Mouse (Mus musculus) kidney, adult 8-10 months (tissue): ENCODE results near the gene Timm10.
"Not testable (repeated sequence)": the region's sequence is repeated elsewhere in the genome, so short reads cannot be mapped to it uniquely, and the experiment has no call there.

Experiments used
- DNase-seq, 2 experiments: peaks; one replicate each; pipeline ENCODE4 v3.0.0; 2022

Gene Timm10

DNA sequence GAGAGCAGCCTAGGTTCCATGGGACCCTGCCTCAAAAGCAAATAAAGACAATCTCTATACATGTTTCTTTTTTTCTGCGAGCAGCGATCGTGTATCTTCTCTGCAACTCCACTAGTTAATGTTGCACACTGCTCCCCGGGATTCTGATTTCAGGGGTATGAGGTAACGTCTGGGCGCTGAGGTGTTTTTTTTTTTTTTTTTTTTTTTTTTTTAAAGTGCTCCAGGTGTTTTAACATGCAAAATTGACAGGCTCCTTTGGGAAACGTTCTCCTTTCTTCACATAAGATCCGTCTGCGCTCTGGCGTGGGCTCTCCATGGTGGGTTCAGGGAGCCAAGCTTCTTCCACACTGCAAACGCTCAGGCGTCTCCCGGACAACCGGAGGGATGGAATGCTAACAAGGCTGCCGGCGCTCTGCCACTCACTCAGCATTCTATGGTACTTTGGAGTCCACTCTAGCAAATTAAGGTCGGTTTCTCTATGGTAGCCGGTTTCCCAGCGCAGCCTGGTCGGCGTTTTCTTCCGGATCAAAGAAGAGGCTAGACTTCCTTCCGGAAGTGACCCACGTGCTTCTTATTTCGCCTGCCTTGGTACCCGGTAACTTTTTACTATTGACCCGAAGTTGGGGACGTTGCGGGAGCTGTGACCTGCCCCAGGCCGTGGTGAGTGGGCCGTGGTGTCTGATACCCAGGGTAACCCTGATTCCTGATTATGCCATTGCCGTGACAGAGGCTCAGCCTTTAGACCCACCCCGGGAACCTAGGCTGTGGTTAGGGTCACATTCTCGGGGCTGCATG is at the start of gene Timm10:
Gene Timm10, plus strand, starts transcription at position 510 of the 795 bp plus-strand sequence.
- peak; percentile 89 to 93 for DNase-seq

DNA sequence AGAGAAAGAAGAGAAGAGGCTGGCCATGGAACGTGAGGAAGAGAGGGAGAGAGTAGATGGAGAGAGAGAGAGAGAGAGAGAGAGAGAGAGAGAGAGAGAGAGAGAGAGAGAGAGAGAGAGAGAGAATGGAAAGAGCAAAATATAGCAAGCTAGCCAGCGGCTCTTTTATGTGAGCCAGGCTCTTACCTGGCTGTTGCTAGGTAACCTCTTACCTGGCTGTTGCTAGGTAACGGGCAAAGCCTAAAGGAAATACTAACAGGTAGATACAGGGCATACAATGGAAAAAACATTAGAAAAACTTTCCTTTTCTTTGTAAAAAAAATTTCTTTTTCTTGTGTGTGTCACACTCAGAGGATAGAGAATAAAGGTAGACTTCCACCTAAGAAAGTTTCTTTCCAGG is 49.1 kb upstream of the Timm10 start:
- DNase-seq: no peak

DNA sequence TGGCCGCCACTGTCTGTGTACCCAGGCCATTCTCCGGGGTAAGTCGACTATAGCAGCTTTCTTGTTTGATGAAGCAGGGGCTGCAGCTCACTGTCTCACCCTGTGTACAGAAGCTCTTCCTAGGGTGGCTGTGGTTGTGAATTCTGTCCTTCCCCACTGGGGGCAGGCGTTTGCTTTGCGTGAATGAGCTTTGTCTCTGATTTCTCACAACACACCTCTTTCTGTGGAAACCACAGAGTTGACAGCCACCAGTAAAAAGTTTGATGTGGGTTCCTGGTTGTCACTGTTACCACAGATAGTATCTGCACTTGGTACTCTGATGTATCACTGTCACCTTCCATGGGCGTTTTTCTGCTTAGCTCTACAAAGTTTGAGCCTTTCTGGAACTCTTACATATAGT is 47.6 kb upstream of the Timm10 start:
- no peak for DNase-seq

DNA sequence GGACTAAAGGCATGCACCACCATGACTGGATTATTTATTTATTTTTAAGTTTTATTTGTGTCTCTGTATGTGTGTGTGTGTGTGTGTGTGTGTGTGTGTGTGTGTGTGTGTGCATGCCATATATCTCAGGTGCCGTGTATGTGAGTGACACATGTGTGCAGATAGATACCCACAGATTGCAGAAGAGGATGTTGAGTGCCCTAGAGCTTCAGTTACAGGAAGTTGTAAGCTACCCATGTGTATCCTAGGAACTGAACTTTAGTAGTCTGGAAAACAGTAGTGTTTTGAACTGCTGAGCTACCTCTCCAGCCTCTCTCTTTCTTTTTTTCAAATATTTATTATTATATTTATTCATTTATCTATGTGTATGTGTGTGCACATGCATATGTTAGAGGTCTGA is 43.5 kb upstream of the Timm10 start:
- DNase-seq: no peak

DNA sequence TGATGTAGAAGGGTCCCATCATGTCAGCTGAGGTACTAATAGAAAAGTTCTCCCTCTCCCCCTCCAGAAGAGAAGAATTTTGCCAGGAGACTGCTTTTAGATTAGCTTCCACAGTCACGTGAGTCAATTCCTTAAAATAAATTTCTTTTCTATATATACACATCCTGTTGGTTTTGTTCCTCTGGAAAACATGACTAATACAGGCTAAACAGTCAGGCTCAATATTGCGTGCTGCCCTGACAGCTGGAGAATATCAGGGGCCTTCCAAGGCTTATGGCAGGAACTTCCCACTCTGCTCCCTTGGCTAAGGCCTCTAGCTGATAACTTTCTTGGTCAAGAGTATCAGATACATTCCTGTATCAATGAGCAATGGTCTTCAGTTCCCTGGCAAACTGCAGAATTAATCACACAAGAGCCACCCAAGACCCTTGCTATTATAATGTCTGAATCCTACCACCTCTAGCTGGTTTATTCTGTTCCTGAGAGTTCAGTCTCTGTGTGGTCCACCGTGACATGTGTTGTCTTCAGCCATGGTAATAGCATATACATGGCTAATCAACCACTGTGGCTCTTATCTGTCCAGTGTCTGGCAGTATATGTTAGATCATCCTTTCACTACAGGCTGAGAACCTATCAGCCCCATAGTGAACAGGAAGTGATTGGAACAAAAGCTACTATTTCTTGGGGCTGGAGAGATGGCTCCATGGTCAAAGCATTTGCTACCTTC is 42.8 kb upstream of the Timm10 start:
- no peak for DNase-seq

DNA sequence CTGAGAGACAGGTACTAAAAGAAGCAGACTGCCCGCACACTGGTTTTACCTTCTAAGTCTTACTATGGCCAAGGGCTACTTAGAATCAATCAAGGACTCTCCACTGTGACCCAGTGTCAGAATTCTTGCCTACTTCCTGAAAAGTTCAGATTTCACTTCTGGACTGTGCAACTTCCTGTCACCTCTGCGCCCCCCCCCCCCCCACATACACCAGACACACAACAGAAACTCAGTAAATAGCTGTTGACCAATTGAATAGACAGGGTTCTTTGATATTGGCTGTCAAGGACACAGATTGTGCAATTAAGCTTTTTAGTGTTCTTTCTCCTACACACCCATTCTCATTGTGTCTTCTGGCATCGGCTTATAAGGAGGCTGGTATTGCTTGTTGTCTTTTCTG is 38.5 kb upstream of the Timm10 start:
- DNase-seq: no peak

DNA sequence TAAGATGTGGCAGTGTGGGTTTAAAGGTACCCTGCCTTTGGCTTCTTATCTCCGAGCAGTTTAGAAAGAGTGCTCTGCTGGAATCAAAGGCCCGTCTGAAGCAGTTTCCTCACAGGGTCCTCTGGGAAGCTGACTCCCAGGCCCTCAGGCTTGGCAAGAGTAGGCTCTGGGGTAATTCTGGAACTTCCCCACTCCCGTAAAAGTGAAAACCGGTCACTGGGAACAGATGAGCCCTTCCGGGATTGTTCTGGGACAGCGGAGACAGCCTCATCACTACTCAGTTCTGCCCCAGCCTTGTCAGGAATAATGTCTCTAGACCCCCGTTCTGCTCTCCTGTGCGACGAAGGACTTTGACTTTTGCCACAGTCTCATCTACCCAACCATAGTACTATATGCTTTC is 36.4 kb upstream of the Timm10 start:
- DNase-seq: no peak

DNA sequence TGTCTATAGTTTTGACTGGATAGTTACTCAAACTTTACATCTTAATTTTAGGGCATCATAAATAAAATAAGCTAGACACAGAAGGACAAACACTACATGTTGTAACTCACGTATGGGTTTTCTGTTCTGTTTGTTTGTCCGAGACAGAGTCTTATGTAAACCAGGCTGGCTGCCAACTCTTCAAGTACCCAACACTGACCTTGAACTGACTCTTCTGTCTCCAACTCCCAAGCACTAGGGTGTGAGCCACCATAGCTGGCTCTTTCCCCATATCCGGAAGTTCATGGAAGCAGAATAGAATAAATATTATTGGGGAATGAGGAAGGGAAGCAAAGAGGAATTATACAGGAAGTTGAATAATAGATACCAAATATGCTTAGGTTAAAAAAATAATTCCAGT is 34.3 kb upstream of the Timm10 start:
- DNase-seq: no peak

DNA sequence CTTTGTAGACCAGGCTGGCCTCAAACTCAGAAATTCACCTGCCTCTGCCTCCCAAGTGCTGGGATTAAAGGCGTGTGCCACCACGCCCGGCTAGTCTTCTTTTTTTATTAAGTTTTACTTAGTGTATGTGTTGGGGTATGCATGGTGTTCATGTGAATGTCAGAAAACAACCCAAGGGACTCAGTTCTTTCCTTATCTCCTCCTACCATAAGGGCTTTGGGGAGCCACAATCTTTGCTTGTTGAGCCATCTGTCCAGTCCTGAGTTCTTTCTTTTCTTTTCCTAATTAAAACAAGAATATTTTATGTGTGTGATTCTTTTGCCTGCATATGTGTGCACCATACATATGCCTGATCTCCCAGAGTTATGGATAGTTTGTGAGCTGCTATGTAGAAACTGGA is 33.6 kb upstream of the Timm10 start:
- DNase-seq: no peak

DNA sequence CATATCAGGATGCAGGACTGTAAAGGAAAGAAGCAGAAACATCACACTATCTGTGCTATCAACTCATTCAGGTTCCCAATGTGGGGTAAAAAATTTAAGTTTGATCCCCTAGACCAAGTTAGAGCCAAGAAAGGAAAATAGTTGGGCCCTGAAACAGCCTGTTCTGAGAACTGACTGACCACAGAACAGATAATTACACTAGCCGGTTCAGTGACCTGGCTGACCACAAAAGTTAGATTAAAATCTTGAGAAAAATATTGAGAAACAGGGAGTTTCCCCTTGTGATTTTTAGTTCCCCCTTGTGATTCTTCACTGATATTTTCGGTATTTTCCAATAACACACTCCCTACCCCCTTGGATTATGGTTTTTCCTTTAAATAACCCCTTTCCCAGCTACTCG is 32.9 kb upstream of the Timm10 start:
- no peak for DNase-seq

DNA sequence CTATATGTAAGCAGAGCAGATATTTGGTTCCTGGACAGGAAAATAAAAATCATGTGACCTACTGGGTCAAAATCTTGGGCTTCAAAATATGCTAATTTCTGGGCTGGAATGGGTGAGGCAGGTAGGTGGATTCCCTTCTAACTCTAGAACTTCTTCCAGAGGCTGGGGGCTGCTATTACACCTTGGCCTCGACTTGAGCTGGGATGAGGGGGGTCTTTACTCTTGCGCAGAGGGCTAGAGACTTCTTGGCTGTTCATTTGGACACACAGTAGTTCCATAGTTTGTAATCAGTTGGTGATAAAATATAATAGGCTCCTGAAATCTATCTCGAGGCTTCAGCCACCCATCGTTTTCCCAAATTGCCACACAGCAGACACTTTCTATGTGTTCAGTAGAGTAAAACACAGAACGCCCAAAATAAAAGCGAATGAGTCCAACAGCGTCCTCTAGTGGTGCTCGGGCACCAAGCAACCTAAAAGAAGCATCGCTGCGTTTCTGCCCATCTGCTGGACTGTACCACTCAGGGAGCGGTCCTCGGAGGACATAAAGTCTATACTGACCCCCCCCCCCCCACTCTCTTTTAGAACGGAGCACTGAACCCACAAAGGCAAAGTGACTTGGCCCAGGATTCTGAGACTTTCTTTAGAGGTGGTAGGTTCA is 28.8 kb upstream of the Timm10 start:
- DNase-seq: peak; percentile 56 to 81

DNA sequence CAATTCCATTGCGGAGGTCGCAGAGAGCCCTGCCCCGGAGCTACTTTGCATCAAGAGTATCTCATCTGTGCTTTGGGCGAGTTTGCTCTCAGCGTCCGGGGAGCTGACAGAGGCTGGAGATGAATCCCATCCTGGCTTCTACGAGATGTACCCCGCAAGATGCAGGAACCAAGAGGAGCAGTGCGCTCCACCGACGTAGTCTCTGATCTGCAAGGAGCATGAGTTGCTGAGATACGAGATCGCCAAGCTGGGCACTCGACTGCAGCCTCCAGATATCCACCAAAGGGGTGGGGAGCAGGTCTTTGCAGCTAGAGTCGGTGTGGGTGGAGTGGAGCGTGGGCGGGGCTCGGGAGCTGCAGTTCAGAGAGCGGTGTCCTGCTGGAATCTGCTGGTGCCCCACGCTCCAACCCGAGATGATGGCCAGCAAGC is 28.3 kb upstream of the Timm10 start, which contains the start of gene Ube2l6:
Gene Ube2l6, plus strand, starts transcription at position 336 of the 429 bp plus-strand sequence.
- peak; percentile 47 to 60 for DNase-seq

DNA sequence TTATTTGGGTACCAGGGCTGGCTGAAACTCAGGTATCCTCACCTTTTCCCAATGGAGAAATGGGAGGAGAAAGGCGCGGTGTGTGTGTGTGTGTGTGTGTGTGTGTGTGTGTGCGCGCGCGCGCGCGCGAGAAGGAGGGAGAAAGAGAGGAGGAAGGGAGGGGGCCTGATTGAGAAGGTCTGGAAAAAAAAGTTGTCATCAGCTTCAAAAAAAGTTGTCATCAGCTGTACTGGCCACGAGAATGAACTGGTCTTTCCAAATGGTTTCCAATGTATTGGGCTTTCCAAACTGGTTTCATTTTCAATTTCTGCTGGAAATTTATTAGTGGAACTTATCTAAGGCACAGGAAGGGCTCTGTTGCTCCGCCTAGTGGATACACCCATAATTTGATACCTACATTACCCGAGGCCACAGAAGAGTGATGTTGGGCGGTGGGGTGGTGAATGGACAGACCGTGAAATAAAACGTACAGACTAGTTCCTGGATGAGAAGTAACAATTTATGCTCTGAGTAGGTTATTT is 27.7 kb upstream of the Timm10 start:
- peak; percentile 71 to 75 for DNase-seq

DNA sequence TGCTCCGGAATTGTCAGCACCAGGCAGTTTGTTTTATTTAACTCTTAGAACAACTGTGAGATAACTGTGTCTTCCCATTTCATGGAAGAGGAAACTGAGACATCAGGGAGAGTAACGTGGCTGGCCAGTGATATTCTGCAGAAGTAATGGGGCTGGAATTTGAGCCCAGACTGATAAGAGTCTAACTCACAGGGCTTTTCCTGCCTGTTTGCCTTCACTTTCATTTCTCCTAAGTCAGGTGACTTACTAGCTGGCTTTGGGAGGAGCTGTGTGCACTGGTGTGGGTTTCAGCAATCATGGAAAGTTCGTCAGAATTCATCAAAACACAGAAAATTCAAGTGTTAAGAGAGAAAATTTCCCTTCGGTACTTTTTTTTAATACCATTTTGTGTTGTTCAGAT is 26.5 kb upstream of the Timm10 start:
- DNase-seq: no peak

DNA sequence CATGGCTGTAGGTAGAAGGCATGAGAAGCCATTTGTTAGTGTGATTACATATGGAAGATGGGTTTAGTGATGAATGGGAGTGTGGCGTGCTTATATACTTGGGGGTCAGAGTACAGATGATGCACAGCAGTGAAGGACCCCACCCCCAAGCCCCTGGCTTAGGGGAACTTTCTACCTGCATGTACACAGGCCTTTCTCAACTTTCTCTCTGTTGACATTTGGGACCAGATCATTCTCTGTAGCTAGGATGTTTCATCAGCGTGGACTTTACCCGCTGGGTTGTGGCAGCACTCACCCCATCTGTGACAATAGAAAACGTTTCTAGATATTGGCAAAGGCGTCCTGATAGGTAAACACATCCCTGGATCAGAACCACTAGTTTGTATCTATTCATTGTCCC is 25.6 kb upstream of the Timm10 start:
- not testable (repeated sequence) for DNase-seq

DNA sequence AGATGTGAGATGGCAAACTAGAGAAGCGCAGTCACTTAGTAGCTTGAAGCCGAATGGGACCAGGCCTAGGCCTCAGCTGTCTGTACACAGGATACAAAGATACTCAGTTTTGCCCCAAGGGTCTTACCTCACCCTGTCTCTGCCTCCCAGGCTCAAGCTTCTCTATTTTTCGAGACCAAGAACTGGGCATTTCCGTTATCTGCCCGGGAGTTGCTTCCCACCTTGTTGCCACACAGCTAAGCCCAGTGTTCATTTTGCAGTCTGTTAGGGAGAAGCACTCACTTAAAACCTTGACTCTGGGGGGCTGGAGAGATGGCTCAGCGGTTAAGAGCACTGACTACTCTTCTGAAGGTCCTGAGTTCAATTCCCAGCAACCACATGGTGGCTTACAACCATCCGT is 22.8 kb upstream of the Timm10 start:
- no peak for DNase-seq

DNA sequence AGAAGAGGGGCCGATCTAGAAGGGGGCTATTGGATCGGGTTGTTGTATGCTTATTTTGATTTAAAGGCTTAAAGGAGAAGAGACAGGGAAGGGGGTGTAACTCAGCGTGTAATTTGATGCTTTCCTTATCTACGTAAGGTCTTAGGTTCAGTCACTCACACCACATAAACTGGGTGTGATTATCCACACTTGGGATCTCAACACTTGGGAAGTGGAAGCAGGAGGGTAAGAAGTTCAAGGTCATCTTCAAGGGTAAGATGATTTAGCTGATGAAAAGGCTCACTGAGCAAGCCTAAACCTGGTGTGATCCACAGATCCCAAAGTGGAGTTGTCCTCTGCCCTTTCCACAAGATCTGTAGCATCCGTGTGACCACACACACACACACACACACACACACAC is 20.3 kb upstream of the Timm10 start:
- DNase-seq: no peak

DNA sequence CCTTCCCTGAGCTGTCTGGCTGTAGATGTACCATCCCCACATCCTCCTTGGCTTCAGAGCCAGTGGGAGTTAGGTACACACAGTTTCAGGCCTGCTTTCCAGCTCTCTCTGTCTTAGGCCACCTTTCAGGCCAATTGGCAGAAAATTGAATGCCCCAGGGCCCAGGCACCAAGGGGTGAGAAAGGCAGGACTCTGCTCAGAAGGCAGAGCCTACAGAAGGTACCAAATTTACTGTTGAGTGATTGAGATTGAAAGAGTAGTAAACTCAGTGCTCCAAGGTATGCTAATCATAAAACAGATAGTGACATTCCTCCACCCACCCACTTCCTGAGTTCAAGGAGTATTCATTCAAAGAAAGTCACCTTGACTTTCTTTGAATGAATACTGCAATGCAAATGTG is 17.5 kb upstream of the Timm10 start:
- no peak for DNase-seq

DNA sequence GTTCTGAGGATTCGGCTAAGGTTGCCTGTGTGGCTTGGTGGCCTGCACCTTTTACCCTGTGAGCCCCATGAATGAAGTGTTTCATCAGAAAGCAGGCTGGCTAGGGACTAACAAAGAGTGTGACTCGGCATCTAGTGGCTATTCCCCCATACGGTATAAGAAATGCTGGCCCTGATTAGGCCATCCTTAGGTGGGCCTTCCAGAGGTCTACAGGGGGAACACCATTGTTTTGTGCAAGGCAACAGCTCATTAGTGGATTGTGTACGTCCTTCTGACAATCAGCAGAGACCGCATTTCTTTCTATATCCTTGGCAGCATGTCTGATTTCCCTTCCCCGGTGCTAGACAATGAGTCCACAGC is 16.3 kb upstream of the Timm10 start:
- no peak for DNase-seq

DNA sequence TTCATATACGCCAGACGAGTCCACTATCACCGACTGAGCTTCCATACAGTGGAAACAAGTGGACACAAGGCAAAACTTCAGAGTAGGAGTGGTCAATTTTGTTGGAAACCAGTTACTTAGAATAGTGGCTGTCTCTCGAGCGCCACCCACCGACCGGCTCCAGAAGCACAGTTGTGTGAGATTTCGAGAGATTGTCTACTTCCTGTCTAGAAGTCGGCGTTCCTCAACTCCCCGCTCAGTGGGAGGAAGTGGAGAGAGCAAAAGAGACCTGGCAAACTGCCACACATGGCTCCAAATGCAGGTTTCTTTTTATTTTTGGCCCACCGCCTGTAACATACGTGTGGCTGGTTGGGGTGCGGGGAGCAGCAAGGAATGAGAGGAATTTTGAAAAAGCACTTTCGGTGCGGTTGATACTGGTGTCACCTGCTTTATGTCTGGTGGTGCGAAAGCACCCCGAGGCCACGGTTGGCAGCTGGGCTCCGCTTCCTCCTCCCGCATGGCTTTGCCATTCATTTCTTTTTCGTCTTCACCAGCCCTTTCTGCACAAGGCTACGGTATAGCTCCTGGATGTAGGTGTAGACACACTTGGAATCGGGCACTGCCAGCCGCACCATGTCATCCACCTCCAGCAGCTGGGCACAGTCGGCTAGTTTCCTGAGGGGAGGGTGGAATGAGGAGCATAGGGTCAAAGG is 15.8 kb upstream of the Timm10 start:
- peak; percentile 83 to 90 for DNase-seq

DNA sequence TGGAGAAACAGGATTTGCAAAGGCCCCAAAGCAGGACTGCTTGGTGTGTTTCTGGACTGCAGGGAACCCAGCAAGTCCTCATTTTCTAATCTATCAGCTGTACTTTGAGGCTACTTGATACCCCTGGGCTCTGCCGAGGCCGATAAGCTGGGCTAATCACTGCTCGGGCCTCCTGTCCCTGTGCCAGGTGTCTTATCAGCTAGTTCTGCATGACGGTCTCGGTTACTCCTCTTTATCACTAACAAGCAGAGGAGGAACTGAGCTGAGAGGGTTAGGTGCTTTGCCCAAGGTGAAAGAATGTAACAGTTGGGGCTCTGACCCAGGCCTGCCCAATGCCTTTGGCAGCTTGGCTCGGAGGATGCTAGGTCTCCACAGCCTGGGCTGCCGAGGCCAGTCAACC is 14.9 kb upstream of the Timm10 start:
- no peak for DNase-seq

DNA sequence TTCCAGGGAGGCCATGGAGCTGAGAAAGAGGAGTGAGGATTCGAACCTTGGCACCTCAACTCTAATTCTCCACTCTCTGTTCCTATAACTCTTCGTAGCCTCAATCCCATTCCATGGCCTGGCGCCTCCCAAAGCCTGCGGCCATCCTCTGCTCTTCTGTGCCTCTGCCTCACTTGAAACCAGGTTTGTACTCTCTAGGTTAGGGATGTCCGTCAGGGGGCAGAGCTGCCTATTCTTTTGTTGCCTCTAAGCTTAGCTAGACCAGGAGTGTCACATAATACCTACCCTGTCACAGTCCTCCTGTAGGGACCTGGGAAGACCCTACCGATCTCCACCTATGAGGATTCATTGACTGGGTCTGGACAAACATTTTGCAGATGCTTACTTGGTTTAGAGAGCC is 14.1 kb upstream of the Timm10 start:
- DNase-seq: no peak

DNA sequence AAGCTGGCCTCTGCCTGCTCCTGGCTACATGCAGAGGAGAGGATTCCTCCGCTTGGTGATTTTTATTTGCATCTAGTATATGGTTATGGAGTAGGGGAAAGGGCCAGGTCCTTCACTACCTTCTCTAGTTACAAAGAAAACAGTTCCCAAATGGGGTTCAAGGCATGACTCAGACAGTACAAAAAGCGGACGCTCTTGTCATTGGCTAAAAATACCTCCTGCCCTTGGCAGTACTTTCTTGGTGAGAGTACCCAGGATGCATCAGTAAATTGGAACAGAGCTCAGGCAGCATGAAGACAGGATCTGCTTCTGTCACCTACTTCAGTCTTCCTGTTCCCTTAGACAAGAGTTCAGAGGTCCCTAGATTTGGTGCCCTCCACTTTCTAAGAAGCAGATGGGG is 6.9 kb upstream of the Timm10 start:
- DNase-seq: no peak
